Mouse (Mus musculus): ENCODE data around the gene Wdr17. TPM values are rescaled to one million over a fixed set of nuclear protein-coding genes. Genes with fewer than 3 reads are reported as not detected.
"Not testable (repeated sequence)": the region's sequence is repeated elsewhere in the genome, so short reads cannot be mapped to it uniquely, and the experiment has no call there.

Gene Wdr17
- total RNA-seq, 2 experiments from 2014 or later = not detected

DNA sequence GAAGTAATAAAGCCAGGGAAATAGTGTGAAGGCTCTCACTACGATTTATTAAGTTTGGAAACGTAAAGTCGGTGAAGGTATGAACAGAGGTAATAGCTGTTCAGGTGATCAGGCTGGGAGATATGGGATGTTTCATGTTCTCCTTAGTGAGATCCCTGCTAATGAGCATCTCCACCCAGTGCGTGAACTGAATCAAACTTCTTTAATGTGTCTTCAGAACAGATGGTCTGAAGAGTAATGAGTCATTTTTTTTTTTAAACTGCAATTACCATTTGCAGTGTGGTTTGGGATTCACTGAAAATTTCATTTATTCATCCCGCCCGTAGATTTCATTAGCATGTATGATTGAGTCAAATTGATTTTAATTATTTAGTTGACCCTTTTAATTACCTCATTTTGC is 80.8 kb downstream of the Wdr17 start:
- no peak for ATAC-seq (replicated peaks; ENCODE audit: low FRiP score, poor library complexity, severe bottlenecking)

DNA sequence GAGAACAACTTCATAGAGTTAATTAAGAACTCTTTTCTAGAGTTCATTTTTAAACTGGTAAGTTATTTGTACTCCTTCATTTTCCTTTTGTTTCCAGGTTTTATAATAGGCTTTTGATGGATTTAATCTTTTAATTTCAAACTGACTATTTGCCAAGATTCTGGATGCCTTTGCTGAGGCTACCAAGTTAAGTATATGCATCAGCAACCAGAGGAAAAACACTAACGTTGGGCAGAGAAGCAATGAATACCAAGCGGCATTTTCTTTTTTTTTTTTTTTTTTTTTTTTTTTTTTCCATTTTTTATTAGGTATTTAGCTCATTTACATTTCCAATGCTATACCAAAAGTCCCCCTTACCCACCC is 94.3 kb downstream of the Wdr17 start:
- no peak for ATAC-seq (replicated peaks; ENCODE audit: low FRiP score, poor library complexity, severe bottlenecking)

DNA sequence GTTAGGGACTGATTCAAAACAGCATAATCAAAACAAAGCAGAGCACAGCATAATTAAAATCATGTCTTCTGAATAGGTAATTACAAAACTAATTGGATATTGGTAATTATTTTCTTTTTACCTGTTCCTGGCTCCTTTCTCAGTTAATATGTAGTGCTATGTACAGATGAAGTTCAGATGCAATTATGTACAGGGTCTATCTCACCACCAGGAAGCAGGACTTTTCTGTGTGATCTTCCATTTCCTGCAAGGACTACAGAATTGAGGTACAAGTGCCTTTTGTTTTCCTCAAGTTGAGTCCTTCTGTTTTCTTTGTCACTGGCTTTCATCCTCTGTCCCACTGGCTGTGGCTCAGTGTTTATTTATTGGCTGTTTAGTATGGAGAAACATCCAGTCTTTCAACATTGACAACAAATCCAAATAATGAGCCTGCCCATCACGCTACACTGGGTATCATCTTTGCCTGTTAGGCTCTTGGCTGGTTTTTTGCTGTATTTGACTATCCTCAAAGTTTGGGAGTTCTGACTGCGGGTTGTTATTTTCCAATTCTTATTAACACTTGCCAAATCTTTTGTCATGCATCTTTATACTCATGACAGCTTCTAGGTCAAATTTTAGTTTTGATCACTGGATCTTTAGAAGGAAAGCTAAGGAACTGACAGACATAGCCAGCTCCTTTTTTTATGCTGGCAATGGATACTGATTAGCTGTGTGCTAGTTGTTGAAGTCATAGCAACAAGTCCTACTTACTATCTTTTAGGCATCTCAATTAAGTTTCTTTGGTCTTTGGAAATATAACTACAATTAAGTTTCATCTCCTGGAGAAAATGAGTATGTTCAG is 94.9 kb downstream of the Wdr17 start:
- ATAC-seq (replicated peaks; ENCODE audit: low FRiP score, poor library complexity, severe bottlenecking) = no peak

DNA sequence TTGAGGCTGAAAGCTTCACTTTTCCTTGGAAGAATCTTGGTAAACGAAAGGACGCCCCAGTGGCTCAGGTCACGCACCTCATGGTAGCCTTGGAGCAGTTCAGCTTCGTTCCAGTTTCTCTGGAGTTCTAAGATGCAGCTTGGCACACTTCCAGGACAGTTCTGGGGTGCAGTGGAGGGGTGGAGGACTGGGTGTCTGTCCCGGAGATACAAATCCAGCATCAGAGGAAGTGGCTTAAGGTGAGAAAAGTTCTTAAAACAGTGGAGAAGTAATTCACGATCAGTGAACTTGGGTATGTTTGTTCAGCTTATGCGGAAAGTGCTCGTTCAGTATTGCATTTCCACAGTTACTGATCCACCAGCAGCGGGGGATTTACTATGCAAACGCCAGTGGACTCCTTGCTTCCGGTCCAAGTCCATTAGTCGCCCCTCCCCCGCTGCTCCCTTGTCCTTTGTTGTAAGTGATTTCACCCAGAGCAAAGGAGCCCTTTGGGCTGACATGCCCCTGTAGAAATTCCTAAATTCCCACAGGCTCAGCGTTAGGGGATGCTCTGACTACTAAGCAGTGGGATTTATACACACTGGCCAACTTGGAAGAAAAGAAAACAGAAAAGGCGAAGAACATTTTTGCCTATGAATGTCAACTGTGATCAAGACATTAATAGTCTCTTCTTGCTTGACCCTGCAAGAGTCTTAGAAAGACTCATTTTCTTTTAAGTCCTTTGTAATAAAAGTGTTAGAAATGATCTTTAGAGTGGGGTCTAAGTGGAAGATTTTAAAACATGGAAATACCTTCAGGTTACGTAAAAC is 106.6 kb downstream of the Wdr17 start:
- no peak for ATAC-seq (replicated peaks; ENCODE audit: low FRiP score, poor library complexity, severe bottlenecking)

DNA sequence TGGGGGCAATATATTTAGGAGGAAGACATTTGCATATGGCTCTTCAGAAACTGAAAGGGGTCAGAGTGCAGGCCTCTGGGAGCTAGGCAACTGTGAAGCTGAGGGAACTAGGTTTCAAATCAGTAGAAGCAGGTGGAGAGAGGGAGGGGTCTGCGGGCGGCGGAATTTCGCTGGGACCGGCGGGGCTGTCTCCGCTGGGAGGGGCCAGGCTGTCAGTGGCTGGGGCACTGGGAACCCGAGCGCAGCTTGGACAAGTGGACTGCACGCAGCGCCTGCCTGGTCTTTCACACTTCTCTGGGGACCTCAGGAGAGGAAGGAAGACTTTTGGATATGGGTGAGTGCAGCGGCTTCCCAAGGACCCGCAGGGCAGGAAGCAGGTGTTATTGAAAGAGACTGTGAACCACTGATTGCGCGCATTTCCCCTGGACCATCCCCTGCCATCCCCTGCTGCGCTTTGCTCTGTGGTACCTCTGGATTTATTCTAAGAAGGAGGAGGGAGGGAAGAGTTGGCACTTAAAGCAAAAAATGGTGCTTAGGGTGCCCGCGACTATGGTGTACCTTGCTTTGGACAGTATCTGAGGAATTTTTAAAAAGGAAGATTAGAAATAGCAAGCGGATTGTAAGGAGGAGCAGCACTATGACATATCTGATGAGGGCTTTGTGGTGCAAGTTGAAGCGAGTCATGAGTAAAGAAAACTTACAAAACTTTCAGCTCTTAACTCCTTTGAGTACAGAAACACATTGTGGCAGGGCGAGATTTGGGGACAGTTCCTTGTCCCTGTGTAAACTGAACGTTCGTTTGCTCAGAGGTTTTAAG is 107.5 kb downstream of the Wdr17 start:
- ATAC-seq (replicated peaks; ENCODE audit: low FRiP score, poor library complexity, severe bottlenecking) = no peak

DNA sequence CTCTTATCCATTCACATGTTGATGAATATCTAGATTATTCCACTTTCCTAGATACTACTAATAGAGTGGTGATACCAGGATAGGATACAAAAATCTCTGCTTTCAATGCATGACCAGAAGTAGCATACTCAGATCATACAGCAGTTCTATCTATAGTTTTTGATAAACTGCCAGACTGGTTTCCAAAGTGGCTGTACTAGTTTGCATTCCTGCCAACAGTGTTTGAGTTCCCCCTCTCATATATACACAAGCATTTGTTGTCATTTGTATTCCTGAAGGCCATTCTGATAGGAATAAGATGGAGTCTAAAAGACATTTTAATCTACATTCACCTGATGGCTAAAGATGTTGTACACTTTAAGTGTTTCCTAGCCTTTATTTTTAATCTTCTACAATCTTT is 110.0 kb downstream of the Wdr17 start:
- ATAC-seq (replicated peaks; ENCODE audit: low FRiP score, poor library complexity, severe bottlenecking) = no peak

DNA sequence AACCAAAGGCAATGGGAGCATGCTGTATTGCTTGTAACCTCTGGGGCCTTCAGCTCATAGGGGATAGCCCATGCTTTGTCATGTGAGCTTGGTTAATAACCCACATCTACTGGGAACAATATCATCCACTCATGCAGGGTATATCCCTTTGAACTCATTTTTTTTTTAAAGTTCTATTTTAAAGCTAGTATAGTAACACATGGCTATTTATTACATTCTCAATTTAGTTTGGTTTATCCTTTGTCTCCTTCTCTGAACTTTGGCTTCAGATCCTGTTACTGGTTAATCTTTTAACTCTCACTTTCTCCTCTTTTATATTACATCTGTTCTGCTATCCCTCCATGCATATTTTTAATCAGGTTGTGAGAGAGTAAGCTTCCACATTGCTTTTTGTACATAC is 110.7 kb downstream of the Wdr17 start:
- no peak for ATAC-seq (replicated peaks; ENCODE audit: low FRiP score, poor library complexity, severe bottlenecking)

DNA sequence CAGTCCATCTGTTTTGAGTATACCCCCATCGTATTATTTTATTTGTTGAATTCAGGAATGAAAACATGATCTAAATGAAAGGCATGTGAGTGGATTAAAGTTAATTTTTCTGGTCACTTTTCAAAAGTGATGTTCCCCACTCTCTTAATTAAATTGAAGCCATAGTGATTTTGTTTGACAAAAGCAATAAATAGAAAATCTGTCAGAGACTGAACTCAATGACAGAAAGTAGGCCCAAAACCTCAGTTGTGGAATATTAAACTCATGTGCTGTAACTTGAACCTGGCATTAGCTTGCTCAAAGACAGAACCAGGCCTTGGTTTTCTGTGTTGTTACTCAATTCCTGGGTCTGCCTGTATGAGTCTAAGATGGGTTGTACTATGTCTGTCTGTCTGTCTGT is 129.3 kb downstream of the Wdr17 start:
- no peak for ATAC-seq (replicated peaks; ENCODE audit: low FRiP score, poor library complexity, severe bottlenecking)

DNA sequence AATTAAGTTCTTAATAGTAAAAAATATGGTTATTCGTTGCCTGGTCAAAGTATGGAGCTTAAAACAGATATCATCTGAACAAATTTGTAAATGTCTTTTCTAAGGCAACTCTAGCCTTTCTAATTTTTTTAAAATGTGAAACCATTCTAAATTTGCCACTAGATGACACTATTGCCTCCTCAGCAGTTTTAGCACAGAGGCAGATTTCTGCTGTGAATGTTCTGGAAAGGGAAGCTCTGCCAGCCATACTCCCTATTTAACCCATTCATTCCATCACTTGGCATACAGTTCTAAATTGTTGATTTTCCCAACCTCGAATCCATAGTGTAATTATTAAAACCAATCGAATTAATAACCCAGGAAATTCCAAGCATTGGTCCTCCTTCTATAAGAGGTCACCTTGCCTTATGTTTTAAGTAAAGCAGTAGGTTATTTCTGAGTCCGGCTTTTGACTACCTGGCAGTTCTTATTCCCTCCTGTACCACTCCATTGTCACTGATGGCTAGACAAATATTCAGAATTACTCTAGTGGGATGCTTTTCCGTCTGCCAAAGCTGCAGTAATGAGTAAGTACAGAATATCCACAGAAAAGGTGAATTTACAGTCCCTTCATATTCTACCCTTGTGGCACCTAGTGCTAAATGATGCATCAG is 150.2 kb downstream of the Wdr17 start:
- ATAC-seq (replicated peaks; ENCODE audit: low FRiP score, poor library complexity, severe bottlenecking) = no peak

DNA sequence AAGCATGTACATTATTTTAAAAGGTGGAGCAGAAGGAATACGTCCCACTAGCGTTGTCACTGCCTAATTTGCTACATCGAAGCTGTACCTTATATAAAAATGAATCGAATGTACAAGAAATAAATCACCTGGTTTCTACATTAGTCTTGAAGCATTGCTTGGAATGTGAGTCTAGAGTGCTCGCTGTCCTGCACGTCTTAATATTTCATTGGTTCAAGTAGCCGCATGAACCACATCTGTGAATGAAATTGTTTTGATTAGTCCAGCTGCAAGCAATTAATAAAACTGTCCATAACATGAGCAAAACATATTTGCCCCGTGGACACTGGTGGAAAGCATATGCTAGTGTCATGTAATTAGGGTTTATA is 162.3 kb downstream of the Wdr17 start:
- ATAC-seq (replicated peaks; ENCODE audit: low FRiP score, poor library complexity, severe bottlenecking) = no peak

DNA sequence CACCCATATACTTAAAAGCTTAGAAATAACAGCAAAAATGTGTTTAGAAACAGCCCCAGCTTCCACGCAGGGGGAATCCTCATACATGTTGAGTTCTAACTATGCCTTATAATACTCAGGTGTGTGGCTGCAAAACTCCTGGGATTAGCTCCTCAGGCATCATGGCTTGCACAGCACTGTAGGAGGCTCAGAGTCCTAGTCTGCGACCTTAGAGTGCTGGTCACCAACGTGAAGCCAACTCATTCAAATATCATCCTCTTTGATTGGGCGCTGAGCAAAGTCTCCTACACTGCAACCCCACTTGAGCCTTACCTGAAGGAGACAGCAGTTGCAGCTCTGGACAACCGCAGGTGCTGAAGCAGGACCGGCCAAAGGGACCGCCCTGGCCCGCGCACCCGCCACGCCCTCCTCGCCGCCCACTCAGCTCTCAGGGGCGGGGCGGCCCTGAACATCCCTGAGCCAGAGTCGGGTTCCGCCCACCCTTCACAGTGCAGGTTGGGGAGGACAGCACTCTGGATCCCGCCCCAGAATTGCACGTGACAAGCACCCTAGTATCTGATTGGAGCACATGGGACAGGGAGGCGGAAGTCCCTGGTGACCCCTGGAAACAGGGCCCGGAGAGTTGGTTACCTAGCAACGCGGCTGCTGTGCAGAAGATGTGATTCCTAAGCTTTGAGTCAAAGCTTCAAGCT is 162.9 kb downstream of the Wdr17 start:
- ATAC-seq (replicated peaks; ENCODE audit: low FRiP score, poor library complexity, severe bottlenecking) = 0 out of 2 replicates have a peak, but pooled peaks have one; percentile 25

DNA sequence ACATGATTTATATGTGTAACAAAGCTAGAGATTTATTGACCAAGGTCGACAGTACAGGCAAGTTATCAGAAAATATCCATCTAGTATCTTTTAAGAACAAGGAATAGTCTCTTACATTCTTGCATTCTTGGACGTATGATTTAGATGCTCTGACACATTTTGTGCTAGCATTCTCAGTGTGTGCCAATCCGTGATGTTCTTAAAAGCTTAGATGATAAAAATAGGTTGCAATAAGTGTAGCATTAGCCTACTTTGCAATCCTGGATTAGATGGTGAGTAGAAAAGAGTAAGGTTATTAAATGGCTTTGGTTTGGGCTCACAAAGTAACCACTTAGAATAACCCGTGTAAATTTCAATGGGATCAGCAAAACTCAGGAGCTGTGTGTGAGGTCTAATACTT is 168.5 kb downstream of the Wdr17 start:
- ATAC-seq (replicated peaks; ENCODE audit: low FRiP score, poor library complexity, severe bottlenecking) = no peak

DNA sequence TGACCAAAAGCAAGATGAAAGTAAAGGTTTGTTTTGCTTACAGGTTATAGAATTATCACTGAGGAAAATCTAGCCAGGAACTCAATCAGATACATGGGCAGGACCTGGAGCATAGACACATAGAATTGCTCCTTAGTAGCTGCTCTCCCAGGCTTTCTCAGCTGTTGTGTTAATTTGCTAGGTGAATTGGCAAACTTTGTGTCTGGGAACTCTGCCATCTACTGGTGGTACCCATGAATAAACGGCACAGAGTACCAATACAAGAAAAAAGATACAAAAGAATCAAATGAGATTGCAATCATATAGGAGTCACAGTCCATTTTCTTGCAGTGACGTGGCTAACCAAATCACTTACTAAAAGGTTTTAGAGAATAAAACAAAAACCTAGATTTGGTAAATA is 181.2 kb downstream of the Wdr17 start:
- ATAC-seq (replicated peaks; ENCODE audit: low FRiP score, poor library complexity, severe bottlenecking) = no peak

DNA sequence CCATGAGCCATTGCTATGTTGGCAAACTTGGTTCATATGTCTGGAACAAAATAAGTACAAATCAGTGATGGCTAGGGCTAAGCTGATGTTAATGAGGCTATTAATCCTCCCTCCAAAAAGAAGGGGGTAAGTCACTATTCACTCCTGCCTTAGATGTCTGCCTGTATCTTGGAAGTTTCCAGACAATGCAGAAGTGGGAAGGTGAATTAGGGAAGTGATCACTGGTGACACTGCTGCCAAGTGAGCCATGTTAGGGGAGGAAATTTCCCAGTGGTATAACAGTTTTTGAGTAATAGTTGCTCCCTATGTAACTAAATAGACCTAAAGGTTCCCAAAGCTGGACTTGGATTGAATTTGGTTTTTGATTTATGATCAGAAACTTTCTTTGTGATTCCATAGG is 215.2 kb downstream of the Wdr17 start:
- ATAC-seq (replicated peaks; ENCODE audit: low FRiP score, poor library complexity, severe bottlenecking) = no peak

DNA sequence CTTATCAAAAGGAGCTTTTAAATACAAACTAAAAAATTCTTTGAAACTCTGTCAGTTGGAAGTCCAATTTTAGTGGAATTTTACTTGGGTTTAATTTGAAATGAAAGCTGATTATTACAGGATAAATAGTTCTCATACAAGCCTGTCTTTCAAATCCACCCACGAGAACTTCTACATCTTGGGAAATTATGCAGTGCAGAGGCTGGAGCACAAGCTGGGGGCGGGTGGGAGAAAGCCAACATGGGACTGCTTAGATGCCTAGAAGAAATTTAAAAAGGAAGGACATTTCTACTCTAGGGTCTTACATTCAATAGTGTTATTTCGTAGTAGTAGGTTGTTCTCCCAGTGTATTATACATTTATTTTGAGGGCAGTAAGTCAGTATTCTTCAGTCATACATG is 219.2 kb downstream of the Wdr17 start:
- ATAC-seq (replicated peaks; ENCODE audit: low FRiP score, poor library complexity, severe bottlenecking) = no peak

DNA sequence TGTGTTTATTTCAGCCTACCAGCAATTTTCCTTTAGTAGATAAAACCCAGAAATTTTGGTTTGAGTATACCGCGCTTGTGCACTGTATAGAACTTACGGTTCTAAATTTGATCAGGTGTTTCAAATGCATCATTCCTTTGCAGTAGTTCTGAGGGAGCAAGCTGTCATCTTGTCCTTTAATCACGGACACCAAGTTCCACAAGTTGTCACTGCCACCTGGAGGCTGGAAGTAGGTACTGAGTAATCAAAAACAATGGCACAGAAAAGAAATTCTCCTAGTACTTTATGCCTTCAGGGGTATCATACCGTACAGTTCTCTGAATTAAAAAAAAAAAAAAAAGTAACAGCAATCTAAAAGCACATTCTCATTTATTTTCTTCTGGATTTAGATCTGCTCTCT is 226.3 kb downstream of the Wdr17 start:
- ATAC-seq (replicated peaks; ENCODE audit: low FRiP score, poor library complexity, severe bottlenecking) = no peak

DNA sequence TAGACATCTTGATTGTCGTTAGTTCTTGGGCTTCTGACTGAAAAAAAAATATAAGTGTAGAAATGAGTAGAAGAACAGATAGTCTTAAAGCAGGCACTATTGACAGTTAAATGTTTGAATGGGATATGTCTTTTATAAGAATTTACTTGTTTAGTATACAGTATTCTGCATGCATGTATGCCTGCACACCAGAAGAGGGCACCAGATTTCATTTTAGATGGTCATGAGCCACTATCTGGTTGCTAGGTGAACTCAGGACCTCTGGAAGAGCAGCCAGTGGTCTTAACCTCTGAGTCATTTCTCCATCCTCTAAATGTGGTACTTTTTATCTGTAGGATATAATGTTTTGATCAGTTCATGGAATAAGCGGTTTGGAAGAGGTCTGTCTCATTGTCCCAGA is 227.3 kb downstream of the Wdr17 start:
- ATAC-seq (replicated peaks; ENCODE audit: low FRiP score, poor library complexity, severe bottlenecking) = no peak

DNA sequence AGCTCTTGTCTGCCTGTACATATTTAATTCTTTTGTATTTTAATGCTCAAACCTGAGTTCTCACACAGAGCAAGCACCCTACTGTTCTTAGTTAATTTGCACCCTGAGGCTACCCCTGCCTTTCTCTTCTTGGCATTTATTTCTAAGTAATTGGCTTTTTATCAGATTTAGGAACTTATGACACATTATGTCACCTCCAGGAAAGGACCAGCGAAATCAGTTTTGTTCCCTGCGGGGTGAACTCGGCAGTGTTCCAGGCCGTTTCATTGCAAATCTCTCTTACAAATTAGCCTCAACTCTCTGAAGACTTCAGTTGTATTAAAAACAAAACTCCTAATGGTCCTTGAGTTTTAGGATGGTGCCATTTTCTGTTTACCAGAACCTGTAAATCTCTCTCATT is 248.3 kb downstream of the Wdr17 start:
- no peak for ATAC-seq (replicated peaks; ENCODE audit: low FRiP score, poor library complexity, severe bottlenecking)

DNA sequence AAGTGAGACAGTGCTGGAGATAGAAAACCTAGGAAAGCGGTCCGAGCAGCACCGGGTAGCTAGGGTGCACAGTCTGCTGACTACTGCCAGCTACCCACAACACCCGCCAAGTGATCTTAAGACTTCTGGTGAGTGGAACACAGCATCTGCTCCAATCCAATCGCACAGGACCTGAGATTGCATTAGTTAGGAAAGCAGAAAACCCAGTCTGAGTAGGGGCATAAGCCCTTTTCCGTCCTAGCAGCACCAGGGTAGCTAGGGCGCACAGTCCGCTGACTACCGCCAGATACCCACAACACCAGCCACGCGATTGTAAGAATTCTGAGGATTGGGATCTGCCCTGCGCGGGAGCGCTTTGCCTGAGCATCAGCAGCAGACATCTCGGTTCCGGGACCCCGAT is 270.3 kb downstream of the Wdr17 start:
- ATAC-seq (replicated peaks; ENCODE audit: low FRiP score, poor library complexity, severe bottlenecking) = not testable (repeated sequence)
